Comparison of ENCODE assay signal across 18 mouse cellular contexts in genomic region chrX:93289851-93290380, GRCm38 (mm10). TPM values are rescaled to one million over a fixed set of nuclear protein-coding genes. Genes with fewer than 3 reads are reported as not detected.
DNase-seq lines count a peak whose midpoint lies in the region; ATAC-seq and TF ChIP-seq lines count a peak whose summit lies in the region.
"Had no signal": no experiment of that assay in that cellular context is flagged by ENCODE, and none has a peak within 500 bp of the region (broad histone marks: within the 10 kb centered on the region; RNA-seq: fewer than 3 reads in every experiment).

No protein-coding gene starts in this region.

- H3K4me1 ChIP-seq in midbrain, embryonic 10.5 days, result peaks cover 19% of the 10 kb centered on the region
- H3K4me1 ChIP-seq in midbrain, postnatal 0 days (ENCODE audit: insufficient read depth, low read length), result no peaks in the 10 kb centered on the region
- H3K4me1 ChIP-seq in forebrain, embryonic 11.5 days (replicated peaks; ENCODE audit: control insufficient read depth, insufficient read depth, low read length), result no peaks in the 10 kb centered on the region
- peaks cover 2% of the 10 kb centered on the region; the same call in 1 of the 2 replicates for H3K4me1 ChIP-seq in olfactory bulb, adult 2 months (ENCODE audit: control insufficient read depth, insufficient read depth, low read length)
- H3K4me1 ChIP-seq: limb, embryonic 12.5 days had no signal

- no peaks in the 10 kb centered on the region for H3K9me3 ChIP-seq in midbrain, embryonic 10.5 days (replicated peaks)
- H3K9me3 ChIP-seq in midbrain, postnatal 0 days (ENCODE audit: low read length), result no peaks in the 10 kb centered on the region
- H3K9me3 ChIP-seq in forebrain, embryonic 11.5 days (ENCODE audit: control insufficient read depth, low read length), result no peaks in the 10 kb centered on the region
- H3K9me3 ChIP-seq: heart, embryonic 12.5 days; hindbrain, embryonic 15.5 days; kidney, embryonic 15.5 days; limb, embryonic 12.5 days; stomach, embryonic 15.5 days had no signal

- no peak for TF ChIP-seq CTCF in midbrain, postnatal 0 days (IDR thresholded peaks at IDR 0.05)
- no peak for TF ChIP-seq CTCF in olfactory bulb, adult 2 months (IDR thresholded peaks at IDR 0.05; ENCODE audit: insufficient read depth, low read depth, low read length)

- no peak overlapping the region for H3K4me2 ChIP-seq in midbrain, postnatal 0 days (ENCODE audit: low read depth, low read length, poor library complexity, severe bottlenecking)
- H3K4me2 ChIP-seq in forebrain, embryonic 11.5 days (ENCODE audit: low read depth, low read length, severe bottlenecking), result peak overlapping the region; percentile 53

- DNase-seq in midbrain, embryonic 10.5 days (ENCODE audit: low spot score), result no peak
- no peak for DNase-seq in midbrain, postnatal 0 days (ENCODE audit: low spot score)
- no peak for DNase-seq in forebrain, embryonic 11.5 days (ENCODE audit: low spot score)
- DNase-seq in induced T-regulatory cell, adult 2 months (ENCODE audit: low read depth), result peak; percentile 15
- no peak for DNase-seq in thymus, postnatal 10 days (ENCODE audit: low spot score in 2 of 2)
- no peak for DNase-seq in natural killer cell, adult 2 months (ENCODE audit: low spot score in 2 of 2)
- DNase-seq: adrenal gland, adult 8-10 months; cerebellum, adult 9-10 months; lung, adult 18-20 months; right cerebral cortex, postnatal 25 days had no signal

- H3K27ac ChIP-seq in midbrain, embryonic 10.5 days (replicated peaks), result peak overlapping the region; percentile 13; the same call in 1 of the 2 replicates
- no peak overlapping the region for H3K27ac ChIP-seq in midbrain, postnatal 0 days (ENCODE audit: low read depth, low read length)
- peak overlapping the region; percentile 57 for H3K27ac ChIP-seq in forebrain, embryonic 11.5 days (ENCODE audit: low read depth, low read length)
- H3K27ac ChIP-seq in olfactory bulb, adult 2 months (ENCODE audit: insufficient read depth, low read depth, low read length), result peak overlapping the region; percentile 92
- H3K27ac ChIP-seq: hindbrain, embryonic 15.5 days; kidney, embryonic 15.5 days; limb, embryonic 12.5 days; stomach, embryonic 15.5 days had no signal

- H3K27me3 ChIP-seq in midbrain, embryonic 10.5 days (ENCODE audit: low read depth, poor library complexity, severe bottlenecking), result peaks cover 100% of the 10 kb centered on the region
- H3K27me3 ChIP-seq in midbrain, postnatal 0 days (ENCODE audit: insufficient read depth, low read length), result peaks cover 33% of the 10 kb centered on the region
- no peaks in the 10 kb centered on the region; the same call in 1 of the 2 replicates for H3K27me3 ChIP-seq in forebrain, embryonic 11.5 days (ENCODE audit: control insufficient read depth, insufficient read depth, low read length)

- 11% methylated on average over 12 of the region's 12 CpGs for WGBS in midbrain, embryonic 10.5 days
- 19% methylated on average over 12 of the region's 12 CpGs for WGBS in midbrain, postnatal 0 days
- WGBS in forebrain, embryonic 11.5 days, result 19% methylated on average over 12 of the region's 12 CpGs
- WGBS in olfactory bulb, adult 2 months, result 18% methylated on average over 12 of the region's 12 CpGs

- TF ChIP-seq POLR2A in olfactory bulb, adult 2 months (IDR thresholded peaks at IDR 0.05; ENCODE audit: insufficient read depth, low read depth, low read length), result no peak

- H3K36me3 ChIP-seq in midbrain, embryonic 10.5 days, result no peaks in the 10 kb centered on the region
- no peaks in the 10 kb centered on the region for H3K36me3 ChIP-seq in midbrain, postnatal 0 days (ENCODE audit: insufficient read depth, low read length)
- H3K36me3 ChIP-seq in forebrain, embryonic 11.5 days (ENCODE audit: control insufficient read depth, insufficient read depth, low read length), result no peaks in the 10 kb centered on the region
- H3K36me3 ChIP-seq: heart, embryonic 12.5 days; hindbrain, embryonic 15.5 days; kidney, embryonic 15.5 days; limb, embryonic 12.5 days; stomach, embryonic 15.5 days had no signal

- no peak overlapping the region for H3K9ac ChIP-seq in midbrain, postnatal 0 days (replicated peaks; ENCODE audit: low read length, poor library complexity, severe bottlenecking)
- peak overlapping the region; percentile 80 for H3K9ac ChIP-seq in forebrain, embryonic 11.5 days (ENCODE audit: low read length)
- H3K9ac ChIP-seq: heart, embryonic 12.5 days; hindbrain, embryonic 15.5 days; kidney, embryonic 15.5 days; limb, embryonic 12.5 days; stomach, embryonic 15.5 days had no signal

- H3K4me3 ChIP-seq in midbrain, embryonic 10.5 days, result peak overlapping the region; percentile 54
- H3K4me3 ChIP-seq in midbrain, postnatal 0 days (ENCODE audit: low read depth, low read length), result no peak overlapping the region
- H3K4me3 ChIP-seq in forebrain, embryonic 11.5 days (ENCODE audit: low read depth, low read length), result peak overlapping the region; percentile 58
- H3K4me3 ChIP-seq in olfactory bulb, adult 2 months (ENCODE audit: insufficient read depth, low read depth, low read length), result peak overlapping the region; percentile 86

- no peak for ATAC-seq in midbrain, postnatal 0 days (ENCODE audit: low FRiP score)
- ATAC-seq in forebrain, embryonic 11.5 days (replicated peaks; ENCODE audit: low FRiP score), result no peak

RNA-seq across cellular contexts. Expression of gene Arx, which starts 3.7 kb away (rescaled TPM):
- 7.6 and 9.8 TPM in 2 replicates for polyA plus RNA-seq in midbrain, embryonic 10.5 days (2016; fragmentation: Nextera tagmentation; extraction: Ambion mirVana)
- total RNA-seq in midbrain, postnatal 0 days (2014; rRNA removed), result 1.5 and 3.5 TPM in 2 replicates
- polyA plus RNA-seq in midbrain, postnatal 0 days (2015; fragmentation: Nextera tagmentation; extraction: Ambion mirVana), result 1.8 and 3.7 TPM in 2 replicates
- polyA plus RNA-seq in forebrain, embryonic 11.5 days (2014; fragmentation: Nextera tagmentation; extraction: Ambion mirVana), result 48.4 and 51.3 TPM in 2 replicates
- polyA plus RNA-seq in olfactory bulb, adult 2 months (2012; ENCODE audit: insufficient read depth, insufficient read length, low replicate concordance, missing spikeins), result not detected in 2 replicates
- total RNA-seq: neutrophil, adult 5-6 weeks had no signal
- polyA plus RNA-seq: urinary bladder, adult 2 months had no signal
